Mouse (Mus musculus): ENCODE results near the gene Ppil6.

Gene Ppil6

DNA sequence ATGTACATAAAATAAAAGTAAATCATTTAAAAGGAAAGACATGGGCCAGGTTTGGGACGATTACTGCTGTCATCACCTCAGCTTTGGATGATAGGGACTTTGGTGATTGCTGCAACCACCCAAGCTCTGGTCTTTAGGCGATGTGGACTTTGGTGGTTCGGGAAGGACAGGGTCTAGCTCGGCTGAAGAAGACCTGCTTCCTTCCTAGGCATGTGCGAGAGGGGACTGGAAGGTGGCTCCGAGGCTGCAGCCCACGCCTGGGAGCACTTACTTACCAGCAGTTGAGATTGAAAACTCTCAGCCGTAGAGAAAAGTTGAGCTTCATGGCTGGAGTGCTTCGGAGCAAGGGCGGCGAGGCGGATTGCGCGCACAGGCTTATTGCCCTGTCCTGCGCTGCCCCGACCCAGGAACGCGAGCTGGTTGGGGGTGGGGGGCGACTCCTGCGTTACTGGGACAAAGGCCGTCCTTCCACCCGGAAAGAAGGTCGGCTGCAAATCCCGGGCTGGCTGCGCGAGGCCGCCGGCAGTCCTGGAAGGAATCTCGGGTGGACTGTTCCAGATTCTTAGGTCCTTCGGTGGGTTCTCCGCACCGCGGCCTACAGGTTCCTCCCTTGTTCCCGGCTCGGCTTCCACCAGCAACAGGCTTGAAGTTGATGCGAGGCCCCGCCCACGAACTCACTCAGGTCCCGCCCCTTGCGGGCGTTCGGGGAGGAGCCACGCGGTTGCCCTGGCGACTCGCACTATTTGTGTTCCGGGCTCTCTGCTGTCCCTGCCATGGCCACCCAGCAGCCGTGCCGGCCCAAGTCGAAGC lies at the start of gene Ppil6, which contains the start of gene Smpd2:
Ppil6 (plus strand) TSS at position 732 of the 810 bp plus-strand sequence.
Smpd2 (minus strand) TSS at position 662 of the 810 bp plus-strand sequence.
- DNase-seq: peak; percentile 97

DNA sequence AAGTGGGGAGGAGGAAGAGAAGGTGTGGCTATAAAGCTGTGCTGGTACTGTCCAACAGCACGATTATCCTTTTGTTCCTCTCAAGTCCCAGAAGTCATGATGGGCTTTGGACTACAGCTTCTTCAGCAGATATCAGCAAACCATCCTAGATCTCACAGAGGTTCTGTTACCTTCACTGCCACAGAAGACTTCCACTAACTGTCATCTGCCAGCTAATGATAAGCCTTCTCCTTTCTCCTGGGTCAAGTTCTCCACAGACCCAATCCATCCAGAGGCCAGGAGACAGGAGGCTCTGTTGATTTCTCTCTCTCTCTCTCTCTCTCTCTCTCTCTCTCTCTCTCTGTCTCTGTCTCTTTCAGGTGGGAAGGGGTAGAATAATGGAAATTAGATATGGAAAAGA lies 42.0 kb upstream of the Ppil6 start:
- DNase-seq: no peak

DNA sequence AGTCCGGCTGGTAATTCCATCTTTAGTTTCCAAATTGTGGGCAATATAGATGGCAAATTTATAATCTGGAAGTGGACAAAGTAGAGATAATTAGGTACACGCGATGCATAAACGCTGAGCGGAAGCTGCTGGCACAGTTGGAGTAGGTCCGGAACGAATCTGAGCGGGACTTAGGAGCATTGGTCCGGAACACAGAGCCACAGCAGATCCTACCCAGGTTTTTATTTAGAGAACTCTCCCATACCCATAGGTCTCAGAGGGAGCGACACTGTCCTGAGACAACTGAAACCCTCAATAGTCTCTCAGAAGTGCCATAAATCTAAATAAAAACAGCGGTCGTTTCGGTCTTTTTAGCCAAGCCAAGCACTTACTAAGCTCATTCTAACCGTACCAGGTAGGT lies 40.6 kb upstream of the Ppil6 start:
- peak; percentile 21 to 22 for DNase-seq

DNA sequence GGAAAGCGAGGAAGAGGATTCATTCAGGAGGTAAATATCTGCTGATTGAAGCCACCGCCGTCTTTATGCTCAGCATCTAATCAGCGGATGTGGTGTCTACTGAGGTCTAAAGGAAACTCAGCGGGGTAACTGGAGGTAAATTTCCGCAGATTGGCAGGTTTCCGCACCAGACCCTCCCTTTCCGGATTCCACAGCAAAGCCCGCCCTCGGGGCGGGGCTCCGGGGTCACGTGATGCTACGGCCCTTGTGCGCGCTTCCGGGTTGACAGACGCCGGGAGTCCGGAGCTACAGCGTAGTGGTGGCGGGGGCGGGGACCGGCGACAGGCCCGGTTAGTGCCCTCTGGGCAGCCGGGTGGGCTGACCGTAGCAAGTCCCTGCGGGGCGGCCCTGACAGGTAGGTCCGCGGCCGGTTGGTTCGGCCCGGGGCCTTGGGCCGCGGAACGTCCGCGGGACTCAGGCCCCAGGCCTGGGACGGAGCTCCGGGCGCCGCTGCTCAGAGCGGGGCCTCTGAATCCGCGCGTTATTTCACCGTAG lies 40.0 kb upstream of the Ppil6 start, which contains the start of gene Zbtb24:
Zbtb24 (plus strand) TSS at position 247 of the 534 bp plus-strand sequence.
- peak; percentile 95 to 96 for DNase-seq

DNA sequence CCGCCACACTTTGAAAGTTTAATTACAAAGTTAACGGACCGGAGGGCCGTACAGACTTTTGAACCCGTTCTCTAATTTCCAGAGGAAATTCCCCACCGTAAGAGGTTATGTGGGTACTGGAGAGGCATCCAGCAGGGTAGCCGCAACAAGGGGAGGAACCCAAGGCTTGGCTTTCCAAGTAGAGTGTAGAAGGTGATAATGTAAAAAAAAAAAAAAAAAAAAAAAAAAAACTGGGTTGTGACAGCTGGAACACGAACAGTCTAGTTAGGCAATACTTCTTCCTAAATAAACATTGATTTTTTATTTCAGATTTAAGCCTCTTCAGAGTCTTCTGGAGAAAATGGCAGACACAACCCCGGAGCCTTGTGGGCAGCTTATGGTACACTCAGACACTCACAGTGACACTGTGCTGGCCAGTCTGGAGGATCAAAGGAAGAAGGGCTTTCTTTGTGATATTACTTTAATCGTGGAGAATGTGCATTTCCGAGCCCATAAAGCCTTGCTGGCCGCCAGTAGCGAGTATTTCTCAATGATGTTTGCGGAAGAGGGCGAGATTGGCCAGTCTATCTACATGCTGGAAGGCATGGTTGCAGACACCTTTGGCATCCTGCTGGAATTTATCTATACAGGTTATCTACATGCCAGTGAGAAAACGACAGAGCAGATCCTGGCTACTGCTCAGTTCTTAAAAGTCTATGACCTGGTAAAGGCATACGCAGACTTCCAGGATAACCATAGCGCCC lies 39.3 kb upstream of the Ppil6 start:
- DNase-seq: no peak

DNA sequence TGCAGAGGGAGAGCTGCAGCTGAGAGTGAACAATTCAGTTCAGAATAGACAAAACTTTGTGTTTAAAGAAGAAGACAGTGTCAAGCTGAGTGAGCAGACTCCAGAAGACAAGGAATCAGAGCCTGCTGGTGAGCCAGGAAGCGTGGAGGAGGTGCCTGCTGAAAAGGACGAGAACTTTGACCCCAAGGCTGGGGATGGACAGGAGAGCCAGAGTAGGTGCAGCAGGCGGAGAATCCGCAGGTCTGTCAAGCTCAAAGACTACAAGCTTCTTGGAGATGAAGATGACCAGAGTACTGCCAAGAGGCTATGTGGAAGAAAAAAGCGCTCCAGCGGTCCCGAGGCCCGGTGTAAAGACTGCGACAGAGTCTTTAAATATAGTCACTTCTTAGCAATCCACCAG lies 38.6 kb upstream of the Ppil6 start:
- no peak for DNase-seq

DNA sequence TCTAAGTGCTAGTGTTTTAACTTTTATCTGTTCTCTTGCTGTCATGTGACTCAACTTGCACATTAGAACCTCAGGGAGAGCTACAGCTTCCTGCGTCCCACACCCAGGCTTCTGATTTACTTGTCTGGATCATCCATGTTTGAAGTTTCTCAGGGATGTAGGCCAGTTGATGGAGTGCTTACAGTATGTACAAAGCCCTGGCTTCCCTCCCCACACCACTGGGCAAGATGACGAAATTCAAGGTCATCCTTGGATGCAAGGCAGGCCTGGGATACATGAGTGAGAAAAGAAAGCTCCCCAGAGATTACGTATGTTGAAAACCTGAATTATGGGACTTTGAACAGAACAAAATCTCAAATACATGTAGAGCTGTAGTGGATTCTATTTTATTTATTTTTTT lies 37.4 kb upstream of the Ppil6 start:
- DNase-seq: no peak

DNA sequence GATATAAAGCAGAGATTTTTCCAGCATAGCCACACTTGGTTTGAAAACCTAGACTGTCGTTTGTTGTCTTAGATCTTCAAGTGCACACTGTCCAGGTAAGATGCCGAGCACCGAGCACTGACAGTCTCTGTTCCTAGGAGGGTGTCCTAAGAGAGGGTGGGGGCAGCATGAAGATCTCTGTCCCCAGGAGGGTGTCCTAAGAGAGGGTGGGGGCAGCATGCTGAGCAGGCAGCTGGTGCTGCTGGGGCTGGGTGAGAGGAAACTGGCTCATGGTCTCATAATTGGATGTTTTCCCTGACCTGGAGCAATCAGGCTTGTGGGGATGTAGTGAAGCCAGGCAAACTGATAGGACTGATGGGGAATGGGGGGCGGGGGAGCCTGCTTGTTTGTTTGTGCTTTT lies 30.2 kb upstream of the Ppil6 start:
- no peak for DNase-seq

DNA sequence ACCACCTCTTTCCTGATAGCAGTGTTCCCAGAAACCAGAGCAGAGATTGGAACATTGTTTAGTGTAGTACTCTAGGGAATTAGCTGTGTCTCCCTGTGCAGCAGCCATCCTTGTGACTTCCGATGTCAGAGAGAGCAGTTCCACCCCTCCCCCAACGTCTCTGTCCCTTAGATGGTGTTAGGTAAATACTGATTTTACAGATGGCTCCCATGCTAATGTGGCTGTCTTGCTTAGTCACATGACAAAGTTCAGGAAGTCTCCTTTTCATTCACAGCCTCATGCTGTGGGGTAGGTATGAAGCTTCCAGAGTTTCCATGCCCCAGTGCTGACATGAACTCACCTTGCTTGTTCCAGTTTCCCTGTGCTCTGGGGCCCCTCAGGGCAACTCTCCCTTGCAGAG lies 29.7 kb upstream of the Ppil6 start:
- no peak for DNase-seq

DNA sequence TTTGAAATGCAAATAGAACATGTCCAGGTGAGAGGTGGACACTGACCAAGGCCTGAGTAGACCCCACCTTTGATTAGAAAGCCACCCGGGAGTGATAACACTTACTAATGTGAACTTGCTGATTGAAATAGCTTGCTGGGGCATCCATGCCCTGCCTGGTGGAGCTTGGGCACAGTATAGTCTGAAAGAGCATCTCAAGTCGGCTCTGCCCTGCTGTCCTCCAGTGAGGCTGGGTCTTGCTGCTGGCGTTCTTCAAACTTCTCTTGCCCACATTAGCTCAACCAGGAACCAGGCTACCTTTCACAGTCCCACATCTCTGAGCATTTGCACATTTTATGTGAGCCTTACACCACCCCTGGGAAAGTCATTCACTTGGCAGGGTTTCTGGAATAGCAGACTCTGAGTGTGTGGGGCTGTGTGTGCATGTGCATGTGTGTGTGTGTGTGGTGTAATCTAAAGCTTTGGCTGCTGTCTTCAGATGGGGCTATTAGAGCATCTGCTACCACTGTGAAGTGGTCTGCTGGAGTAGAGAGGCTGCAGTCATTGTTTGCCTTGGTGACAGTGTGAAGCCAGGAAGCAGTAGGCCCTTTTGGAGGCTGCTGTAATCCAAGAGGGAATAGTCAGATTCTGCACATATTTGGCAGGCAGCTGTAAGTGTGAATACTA lies 29.0 kb upstream of the Ppil6 start:
- no peak for DNase-seq

DNA sequence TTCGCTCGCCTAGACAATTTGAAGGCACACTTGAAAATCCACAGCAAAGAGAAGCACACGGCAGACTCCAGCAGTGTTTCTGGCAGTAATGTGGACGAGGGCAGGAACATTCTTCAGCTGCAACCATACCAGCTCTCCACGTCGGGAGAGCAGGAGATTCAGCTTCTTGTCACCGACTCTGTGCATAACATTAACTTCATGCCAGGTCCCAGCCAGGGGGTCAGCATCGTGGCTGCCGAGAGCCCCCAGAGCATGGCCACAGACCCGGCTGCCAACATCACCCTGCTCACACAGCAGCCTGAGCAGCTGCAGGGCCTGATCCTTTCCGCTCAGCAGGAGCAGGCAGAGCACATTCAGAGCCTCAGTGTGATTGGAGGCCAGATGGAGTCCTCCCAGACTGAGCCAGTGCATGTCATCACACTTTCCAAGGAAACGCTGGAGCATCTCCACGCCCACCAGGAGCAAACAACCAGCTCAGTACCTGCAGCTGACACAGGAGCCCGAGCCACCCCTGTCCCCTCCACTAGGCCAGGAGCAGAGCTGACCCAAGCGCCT lies 25.8 kb upstream of the Ppil6 start:
- DNase-seq: no peak

DNA sequence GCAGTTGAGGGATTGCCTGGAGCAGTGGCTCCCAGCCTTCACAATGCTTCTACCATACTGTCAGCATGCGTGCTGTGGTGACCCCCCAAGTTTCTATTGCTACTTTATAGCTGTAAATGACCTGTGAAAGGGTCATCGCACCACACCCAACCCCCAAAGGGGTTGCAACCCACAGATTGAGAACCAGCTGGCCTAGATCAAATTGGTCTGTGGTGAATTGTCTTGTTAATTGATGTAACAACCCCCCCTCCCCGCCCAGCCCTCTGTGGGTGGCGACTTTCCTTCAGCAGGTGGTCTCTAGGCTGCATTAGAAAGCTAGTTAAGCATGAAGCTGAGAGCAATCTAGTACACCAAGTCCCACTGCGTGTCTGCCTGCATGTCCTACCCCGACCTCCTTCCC lies 22.9 kb upstream of the Ppil6 start:
- no peak for DNase-seq

DNA sequence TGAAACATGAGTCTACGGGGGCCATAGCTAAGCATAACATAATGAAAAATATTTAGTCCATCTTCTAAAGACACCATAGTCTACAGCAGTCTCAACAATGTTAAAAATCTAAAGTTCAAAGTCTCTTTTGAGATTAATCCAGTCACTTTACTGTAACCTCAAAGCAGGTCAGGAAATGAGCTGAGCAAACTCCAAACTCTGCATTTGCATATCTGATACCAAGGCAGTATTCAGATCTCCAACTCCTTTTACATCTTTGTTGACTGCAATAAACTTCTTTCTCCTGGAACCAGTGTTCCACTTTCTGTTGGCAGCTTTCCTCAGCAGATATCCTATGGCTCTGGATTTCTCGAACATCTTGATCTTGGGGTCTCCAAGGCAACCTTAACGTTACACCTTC lies 19.5 kb upstream of the Ppil6 start:
- DNase-seq: no peak

DNA sequence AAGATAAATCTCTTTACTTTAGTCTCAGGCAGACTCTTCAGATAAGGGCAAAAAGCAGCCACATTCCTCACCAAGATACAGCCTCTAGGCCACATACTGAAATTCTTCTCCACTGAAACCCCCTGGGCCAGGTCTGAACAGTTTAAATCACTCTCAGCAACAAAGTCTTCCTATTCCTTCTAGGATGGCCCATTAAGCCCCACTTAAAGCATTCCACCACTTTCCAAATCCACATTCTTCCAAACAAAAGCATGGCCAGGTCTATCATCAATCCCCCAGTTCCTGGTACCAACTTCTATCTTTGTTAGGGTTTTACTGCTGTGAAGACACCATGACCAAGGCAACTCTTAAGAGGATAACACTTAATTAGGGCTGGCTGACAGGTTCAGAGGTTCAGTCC lies 17.7 kb upstream of the Ppil6 start:
- no peak for DNase-seq

DNA sequence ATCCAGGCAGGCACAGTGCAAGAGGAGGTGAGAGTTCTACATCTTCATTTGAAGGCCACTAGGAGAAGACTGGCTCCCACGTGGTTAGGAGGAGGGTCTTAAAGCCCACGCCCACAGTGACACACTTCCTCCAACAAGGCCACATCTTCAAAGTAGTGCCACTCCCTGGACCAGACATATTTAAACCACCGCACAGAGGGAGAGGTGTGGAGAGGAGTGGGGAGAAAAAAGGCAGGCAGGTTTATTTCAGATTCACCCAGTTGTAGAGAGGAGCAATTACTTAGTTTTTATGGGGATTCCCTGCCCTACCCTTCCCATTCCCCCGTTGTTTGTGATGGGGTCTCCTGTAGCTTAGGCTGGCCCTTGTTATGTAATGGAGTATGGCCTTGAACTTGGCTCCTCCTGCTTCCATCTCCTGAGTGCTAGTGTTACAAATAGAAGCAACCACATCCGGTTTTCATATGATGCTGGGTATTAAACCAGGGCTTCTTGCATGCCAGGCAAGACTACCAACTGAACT lies 17.2 kb upstream of the Ppil6 start:
- DNase-seq: no peak

DNA sequence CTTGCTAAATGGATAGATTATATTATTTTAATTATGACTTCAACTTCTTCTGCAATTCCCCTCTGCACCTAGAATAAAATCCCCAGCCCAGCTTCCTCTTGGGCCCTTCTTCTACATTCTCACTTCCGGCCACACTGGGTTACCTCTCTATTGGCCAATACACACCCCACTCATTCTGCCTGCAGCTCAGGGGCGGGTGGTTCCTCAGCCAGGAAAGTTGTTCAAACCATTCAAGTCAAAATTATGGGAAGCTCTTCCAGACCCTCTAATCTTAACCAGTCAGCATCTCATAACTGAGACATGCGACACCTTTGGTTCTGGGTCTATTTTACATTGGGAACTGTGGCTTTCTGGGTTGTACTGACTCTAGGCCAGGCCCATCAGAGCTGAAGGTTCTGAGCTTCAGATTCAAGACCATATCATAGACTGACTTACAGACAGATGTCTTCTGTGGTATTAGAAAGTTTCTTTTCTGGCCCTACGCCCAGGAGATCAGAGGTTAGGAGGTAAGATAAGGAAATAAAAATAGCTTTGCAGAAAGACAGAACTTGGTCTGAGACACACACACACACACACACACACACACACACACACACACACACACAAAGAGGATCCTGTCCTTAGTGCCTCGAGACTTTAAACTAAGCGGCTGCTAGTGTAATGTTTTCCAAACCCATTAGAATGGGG lies 16.3 kb upstream of the Ppil6 start:
- peak; percentile 46 to 49 for DNase-seq

DNA sequence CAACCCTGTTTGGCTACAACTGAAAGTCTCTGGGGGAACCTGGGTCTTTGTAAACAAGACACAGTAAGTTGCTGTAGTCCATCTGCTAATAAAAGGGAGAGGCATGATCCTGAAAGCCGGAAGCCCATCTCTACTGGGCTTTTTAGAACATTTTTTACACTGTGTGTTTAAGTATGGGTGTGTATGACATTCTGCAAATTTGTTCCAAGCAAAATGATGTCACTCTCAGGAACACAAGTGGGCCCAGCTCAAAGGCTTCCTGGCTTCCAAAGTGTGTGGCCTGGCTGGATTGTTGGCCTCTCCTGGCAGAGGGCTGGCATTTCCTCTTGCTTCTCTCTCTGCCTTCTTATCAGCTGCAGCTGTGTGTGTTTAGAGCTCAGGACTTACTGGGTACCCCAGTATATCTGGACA lies 15.3 kb upstream of the Ppil6 start:
- DNase-seq: peak; percentile 63 to 75

DNA sequence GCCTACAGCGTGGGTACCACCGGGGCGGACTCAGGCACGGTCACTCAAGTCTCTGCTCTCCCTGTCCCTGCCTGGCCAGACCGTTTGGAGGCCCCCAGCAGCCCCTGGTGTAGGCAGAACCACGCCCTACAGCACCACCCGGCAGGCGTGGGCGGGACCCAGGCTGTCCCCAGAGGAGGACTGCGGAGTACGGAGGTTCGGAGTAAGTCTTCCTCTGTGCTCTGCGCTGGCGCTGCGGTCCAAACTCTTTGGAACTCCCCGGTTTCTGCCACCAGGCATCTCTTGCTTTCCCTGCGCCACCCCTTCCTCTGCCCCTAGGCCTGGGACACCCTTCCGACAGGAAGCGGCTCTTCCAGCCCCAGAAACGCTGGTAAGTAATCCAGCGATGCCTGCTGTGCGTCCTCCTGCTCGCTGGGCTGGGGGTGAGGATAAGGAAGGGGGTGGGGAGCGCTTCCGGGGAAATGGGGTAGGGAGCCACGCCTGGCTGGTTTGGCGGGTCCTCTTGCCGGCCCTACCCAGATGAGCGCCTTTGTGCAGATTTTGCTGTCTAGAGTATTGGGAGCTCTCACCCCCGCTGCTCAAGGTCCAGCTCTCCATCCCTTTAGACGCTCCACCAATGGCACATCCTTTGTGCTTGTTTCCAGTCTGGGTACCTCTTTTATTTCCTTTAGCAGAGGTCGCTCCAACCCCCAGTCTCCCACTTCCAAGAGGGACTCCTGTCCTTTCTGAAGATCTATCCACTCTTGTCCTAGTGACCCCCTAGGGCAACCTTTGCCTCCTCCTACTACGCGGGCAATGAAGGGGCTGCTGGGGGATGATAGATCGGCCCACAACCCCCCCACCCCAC lies 13.8 kb upstream of the Ppil6 start, which contains the start of gene Mical1:
Mical1 (plus strand) TSS at position 144 of the 847 bp plus-strand sequence.
- peak; percentile 78 to 80 for DNase-seq

DNA sequence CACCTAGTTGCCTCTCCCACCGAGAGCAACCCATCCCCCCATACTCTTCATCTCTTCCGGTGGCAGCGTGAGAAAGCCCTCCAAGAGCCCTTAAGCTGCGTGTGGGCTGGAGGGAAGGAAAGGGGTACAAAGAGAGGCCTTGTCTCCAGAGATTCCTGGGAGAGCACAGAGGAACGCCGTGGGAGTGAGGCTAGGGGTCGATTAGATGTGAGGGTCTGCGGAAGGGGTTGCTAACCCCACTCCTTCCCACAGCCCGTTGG lies 13.3 kb upstream of the Ppil6 start:
- no peak for DNase-seq

DNA sequence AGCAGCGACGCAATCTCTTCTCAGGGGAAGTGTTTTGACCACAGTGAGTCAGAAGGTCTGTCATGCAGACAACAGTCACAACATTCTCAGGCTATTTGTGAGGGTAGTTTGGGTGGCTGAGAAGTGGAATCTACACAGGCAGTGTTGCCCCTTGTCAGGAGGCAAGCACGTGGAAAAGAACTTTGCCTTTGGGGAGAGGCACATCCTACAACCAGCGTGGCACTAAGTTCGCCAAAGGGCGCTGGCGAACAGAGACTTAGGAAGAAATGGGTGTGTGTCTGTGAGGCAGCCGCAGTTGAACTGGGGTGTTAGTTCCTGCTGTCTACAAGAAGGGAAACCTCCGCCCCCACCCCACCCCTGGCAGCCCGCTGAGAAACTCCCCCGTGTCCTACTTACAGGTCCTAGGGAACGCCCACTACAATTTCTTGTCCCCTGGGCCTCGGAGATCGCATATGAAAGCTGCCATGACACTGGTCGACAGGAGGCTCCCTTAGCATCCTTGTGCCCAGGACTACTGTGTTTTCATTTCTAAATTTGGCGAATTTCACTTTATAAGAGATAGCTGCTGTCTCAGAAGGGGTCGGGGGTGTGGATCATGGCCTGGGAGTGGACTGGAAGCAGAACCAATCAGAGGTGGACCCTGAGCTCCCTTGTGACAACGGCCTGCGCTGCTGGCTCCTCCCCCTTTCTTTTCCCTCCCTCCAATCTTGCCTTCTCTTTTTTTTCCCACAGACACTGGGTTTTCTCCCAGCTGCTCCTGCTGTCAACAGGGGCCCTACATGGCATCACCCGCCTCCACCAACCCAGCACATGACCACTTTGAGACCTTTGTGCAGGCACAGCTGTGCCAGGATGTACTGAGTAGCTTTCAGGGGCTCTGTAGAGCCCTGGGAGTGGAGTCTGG lies 12.7 kb upstream of the Ppil6 start:
- DNase-seq: peak; percentile 80 to 83
